Mouse (Mus musculus) frontal cortex, adult 2 months (tissue): ENCODE measurements around the gene Cldn15. TPM values are rescaled to one million over a fixed set of nuclear protein-coding genes. Genes with fewer than 3 reads are reported as not detected.
"Not testable (repeated sequence)": the region's sequence is repeated elsewhere in the genome, so short reads cannot be mapped to it uniquely, and the experiment has no call there.

Experiments
- DNase-seq, 2 experiments: peaks; one replicate each; pipeline ENCODE4 v3.0.0; 2022; ENCODE audit warnings: low spot score in 1 of 2; ENCODE audit errors: extremely low spot score in 1 of 2
- polyA plus RNA-seq: library from polyadenylated mRNA; depleted of rRNA; stranded (reverse); fragments of >200 nt; gene quantifications from 2 replicates; pipeline ENCODE4 v1.2.3, GENCODE M21; 2012; rRNA removed

Cldn15 gene
- polyA plus RNA-seq, result 0.12 and 0.21 TPM in 2 replicates

GRCm38 (mm10) chr5:136966331-136966730, at the start of gene Cldn15:
Gene Cldn15, plus strand, starts transcription at chr5:136966616.
- no peak for DNase-seq

GRCm38 (mm10) chr5:136917613-136918242, 48.7 kb upstream of the Cldn15 start:
- no peak for DNase-seq

- peak; percentile 71 to 86 for DNase-seq
These were observed 47.6 kb upstream of the Cldn15 start for GRCm38 (mm10) chr5:136918655-136919472.

- peak in 1 of 2 experiments; percentile 15 for DNase-seq
These were observed 46.7 kb upstream of the Cldn15 start for GRCm38 (mm10) chr5:136919546-136920301.

- no peak for DNase-seq
These were observed 43.6 kb upstream of the Cldn15 start for GRCm38 (mm10) chr5:136922830-136923229.

GRCm38 (mm10) chr5:136923751-136924478, 42.5 kb upstream of the Cldn15 start:
- no peak for DNase-seq

GRCm38 (mm10) chr5:136929073-136929472, 37.3 kb upstream of the Cldn15 start:
- DNase-seq, result peak; percentile 72 to 93

GRCm38 (mm10) chr5:136931896-136932295, 34.5 kb upstream of the Cldn15 start:
- DNase-seq, result peak in 1 of 2 experiments; percentile 41

GRCm38 (mm10) chr5:136932956-136933355, 33.5 kb upstream of the Cldn15 start:
- DNase-seq, result no peak

GRCm38 (mm10) chr5:136933930-136934329, 32.5 kb upstream of the Cldn15 start:
- no peak for DNase-seq

GRCm38 (mm10) chr5:136935905-136936695, 30.3 kb upstream of the Cldn15 start:
- no peak for DNase-seq

GRCm38 (mm10) chr5:136936750-136937149, 29.7 kb upstream of the Cldn15 start:
- DNase-seq, result no peak

- DNase-seq, result no peak
These were observed 28.8 kb upstream of the Cldn15 start for GRCm38 (mm10) chr5:136937621-136938020.

GRCm38 (mm10) chr5:136939284-136939683, 27.1 kb upstream of the Cldn15 start:
- DNase-seq, result no peak

- not testable (repeated sequence) for DNase-seq
These were observed 26.4 kb upstream of the Cldn15 start for GRCm38 (mm10) chr5:136940029-136940428.

GRCm38 (mm10) chr5:136940845-136941560, 25.4 kb upstream of the Cldn15 start:
- no peak for DNase-seq

GRCm38 (mm10) chr5:136942781-136943180, 23.6 kb upstream of the Cldn15 start:
- DNase-seq, result no peak

GRCm38 (mm10) chr5:136943382-136943781, 23.0 kb upstream of the Cldn15 start:
- DNase-seq, result no peak

- DNase-seq, result peak in 1 of 2 experiments; percentile 31
These were observed 21.3 kb upstream of the Cldn15 start for GRCm38 (mm10) chr5:136945084-136945483.
